Mouse (Mus musculus) CD8-positive naive resting alpha-beta T cell, adult 2 months (primary cell): Measurements from ENCODE around the gene Mpzl2.

ENCODE experiments used
- DNase-seq, 2 experiments: peaks; one replicate each; pipeline ENCODE4 v3.0.0; 2022; ENCODE audit warnings: low read depth in 2 of 2, low spot score in 2 of 2

The Mpzl2 gene

GRCm38 (mm10) chr9:45039499-45039898 lies at the start of gene Mpzl2:
Gene Mpzl2 (plus strand): TSS chr9:45039799.
- DNase-seq = no peak

- DNase-seq = no peak
Observed at GRCm38 (mm10) chr9:44991821-44992220, 47.8 kb upstream of the Mpzl2 start.

GRCm38 (mm10) chr9:44992271-44992670 lies 47.3 kb upstream of the Mpzl2 start:
- no peak for DNase-seq

DNA sequence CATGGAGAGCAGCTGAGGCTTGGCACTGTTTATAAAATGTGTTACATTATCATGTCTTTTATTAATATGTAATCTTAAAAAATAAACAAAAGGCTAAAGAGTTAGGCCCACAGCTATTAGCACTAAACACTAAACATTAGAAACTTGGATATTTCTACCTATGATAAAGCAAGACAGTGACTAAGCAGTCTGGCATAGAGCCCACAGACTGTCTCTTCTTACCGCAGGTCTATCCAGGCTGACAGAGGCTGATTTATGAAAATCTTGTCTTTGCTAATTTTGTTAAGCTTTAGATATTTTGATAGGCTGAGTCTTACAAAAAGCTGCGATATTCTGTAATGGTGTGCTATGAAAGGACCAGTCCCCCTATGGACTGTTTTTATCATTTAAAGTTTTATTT lies 46.3 kb upstream of the Mpzl2 start:
- no peak for DNase-seq

- DNase-seq = no peak
Observed at GRCm38 (mm10) chr9:44994962-44995361, 44.6 kb upstream of the Mpzl2 start.

- no peak for DNase-seq
Observed at GRCm38 (mm10) chr9:44996590-44996989, 43.0 kb upstream of the Mpzl2 start.

- peak; percentile 51 to 54 for DNase-seq
Observed at GRCm38 (mm10) chr9:44998138-44998537, 41.5 kb upstream of the Mpzl2 start.

DNA sequence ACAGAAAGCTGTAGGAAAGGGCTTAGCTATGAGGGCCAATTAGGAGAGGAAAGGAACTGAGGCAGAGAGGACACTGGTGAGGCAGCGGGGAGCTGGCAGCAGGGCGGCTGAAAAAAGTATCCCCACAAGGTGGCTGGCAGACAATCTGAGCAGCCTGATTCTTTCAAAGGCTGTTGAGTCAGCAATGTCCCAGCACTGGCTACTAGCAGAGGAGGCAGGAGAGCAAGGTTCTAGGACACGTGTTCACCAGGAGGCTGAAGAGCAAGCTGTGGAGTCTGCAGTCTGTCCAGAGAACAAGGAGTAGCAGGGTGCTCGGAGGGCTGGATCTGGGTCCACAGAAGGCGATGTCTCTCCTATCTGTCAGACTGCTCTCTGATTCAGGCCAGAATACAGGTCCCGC lies 40.4 kb upstream of the Mpzl2 start:
- peak in 1 of 2 experiments; percentile 48 for DNase-seq

DNA sequence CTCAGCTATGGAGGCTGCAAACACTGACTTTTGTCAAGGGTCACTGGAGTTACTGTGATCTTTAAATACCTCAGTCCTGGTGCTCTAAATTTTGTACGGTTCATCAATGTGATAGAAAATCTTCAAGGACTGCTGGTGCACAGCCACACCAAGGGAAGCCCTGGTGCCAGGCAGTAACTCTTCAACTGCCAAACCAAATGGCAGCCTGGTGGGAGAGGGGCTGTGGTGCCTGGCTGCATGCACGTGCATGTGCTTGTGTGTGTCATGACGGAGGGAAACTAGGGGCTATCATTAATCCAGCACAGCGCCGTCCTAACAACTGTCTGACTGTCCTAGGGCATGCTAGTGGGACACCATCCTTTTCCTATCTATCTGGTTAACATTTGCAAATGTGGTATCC lies 39.8 kb upstream of the Mpzl2 start:
- no peak for DNase-seq

GRCm38 (mm10) chr9:45000249-45000648 lies 39.4 kb upstream of the Mpzl2 start:
- DNase-seq = no peak

DNA sequence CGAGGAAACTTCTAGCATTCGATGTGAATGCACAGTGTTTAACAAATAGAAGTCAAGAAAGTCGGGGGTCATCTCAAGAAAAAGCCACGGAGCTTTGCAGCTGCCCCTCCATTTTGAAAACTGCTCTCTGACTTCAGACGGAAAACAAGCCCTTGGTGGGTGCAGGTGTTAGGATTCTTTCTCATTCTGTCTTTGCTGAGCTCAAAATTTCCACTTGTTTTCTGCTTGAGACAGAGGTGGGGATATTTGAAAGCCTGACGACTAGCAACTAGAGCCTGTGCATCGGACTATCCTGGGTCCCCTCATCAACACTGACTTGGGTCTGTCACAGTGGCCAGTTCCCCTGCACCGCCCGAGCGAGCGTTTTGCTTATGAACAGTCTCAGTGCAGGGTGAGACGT lies 32.2 kb upstream of the Mpzl2 start:
- no peak for DNase-seq

- no peak for DNase-seq
Observed at GRCm38 (mm10) chr9:45008342-45008741, 31.3 kb upstream of the Mpzl2 start.

DNA sequence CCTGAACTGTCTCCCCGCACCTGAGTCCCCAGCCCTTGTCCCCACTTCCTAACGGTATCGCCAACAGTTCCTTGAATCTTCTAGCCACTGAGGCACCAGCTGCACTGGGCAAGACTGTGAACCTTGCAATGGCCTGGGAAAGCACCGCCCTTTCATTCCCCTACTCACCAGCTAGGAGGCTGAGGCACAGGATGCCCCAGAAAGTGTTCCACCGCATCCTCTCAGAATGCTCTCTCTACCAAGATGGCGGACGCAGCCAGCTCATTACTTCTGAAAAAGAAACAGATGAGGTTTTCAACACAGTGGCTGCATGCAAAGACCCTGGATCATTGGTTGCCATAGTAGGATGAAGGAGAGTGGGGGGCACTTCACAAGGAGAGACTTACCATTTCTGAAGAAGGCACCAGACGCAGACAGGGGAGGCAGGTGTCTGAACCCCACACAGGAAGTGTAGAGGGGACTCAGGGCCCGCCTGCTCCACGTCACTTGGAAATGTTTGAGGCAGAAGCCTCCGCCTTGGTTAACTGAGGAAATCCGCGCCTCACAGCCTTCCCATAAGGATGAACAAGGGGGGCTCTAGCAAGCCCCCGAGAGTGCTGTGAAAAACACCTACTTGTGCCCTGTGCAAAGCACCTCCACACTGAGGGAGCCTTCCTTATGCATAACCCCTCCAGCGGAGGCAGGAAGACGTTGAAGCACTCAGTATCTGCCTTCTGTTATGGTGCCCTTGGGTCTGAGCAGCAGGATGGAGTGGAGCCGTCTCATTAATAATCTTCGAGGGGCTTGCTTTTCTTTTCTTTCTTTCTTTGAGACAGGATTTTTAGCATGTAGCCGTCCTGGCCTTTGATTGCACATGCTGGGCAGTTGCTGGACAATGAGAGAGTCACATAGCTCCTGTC lies 30.2 kb upstream of the Mpzl2 start, which contains the start of gene Cd3e:
TSS of gene Cd3e (minus strand) at position 448 of the 899 bp plus-strand sequence.
- DNase-seq = peak; percentile 61 to 70

- DNase-seq = peak; percentile 35 to 63
Observed at GRCm38 (mm10) chr9:45010461-45010860, 29.1 kb upstream of the Mpzl2 start.

GRCm38 (mm10) chr9:45011291-45011690 lies 28.3 kb upstream of the Mpzl2 start:
- DNase-seq = no peak

DNA sequence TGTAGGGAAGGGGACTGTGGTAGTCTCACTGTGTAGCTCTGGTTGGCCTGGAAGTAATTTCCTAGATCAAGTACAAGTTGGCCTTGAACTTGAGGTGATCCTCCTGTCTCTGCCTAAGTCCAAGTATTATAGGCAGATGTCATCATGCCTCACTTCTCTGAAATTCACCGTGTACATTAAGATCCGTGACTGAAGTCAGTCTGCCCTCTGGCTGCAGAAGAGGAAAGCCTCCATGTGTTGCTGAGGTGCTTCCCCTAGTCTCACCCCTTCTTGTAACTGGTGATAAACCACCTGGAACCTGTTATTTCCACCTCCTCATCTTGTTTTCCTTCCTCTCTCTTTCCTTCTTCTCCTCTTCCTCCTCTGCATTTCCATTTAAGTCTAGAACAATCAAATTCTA lies 24.7 kb upstream of the Mpzl2 start:
- DNase-seq = peak in 1 of 2 experiments; percentile 22

- peak; percentile 40 to 48 for DNase-seq
Observed at GRCm38 (mm10) chr9:45015841-45016240, 23.8 kb upstream of the Mpzl2 start.

DNA sequence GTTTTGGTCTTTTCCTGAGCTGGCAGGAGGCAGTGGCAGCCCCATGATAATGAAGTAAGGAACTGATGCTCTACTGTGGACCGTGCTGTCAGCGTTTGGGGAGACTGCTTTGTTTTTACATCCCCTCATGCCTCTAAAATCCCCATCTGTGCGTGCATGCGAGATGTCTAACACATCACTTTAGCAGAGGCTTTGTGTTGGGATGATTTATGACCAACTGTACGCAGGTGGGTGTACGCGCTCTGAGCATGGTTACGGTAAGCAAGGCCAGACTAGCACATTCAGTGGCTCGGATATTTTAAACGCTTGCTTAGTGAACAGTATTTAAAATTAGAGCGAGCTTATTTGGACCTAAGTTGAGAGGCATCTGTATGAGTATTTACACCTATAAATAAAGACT lies 21.6 kb upstream of the Mpzl2 start:
- no peak for DNase-seq

DNA sequence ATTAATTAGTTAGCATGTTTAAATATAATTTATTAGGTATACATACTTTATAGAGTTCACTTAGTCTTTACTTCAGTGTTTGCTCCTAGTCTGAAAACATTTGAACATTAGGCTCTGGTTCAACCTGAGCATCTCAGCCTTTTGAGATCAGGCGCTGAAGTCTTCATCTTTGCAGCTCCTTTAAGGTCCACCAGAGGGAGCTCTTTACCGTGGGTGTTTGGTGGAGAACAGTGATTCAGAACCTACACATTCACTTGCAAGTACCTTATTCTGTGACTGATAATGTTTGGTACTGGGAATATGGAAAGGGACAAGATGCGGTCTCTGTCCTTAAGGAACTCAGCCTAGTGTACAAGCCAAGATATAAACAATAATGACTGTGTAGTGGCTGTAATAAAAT lies 16.8 kb upstream of the Mpzl2 start:
- DNase-seq = peak; percentile 68 to 76

DNA sequence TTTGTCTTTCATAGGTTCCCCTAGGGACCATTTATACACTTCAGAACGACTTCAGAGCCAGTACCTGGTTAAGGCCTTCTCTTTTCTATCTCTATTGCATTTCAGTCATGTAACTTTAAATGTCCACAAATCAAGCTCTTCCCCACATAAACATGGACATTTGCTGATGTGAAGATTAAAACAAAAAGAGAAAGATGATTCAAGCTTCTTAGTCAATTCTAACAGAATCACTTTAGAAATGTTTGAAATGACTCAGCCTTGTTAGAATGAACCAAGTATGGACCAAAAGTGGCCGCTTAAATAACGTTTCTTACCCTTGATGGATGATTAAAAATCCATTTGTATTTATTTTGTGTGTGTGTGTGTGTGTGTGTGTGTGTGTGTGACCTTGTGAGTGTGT lies 16.0 kb upstream of the Mpzl2 start:
- no peak for DNase-seq

- DNase-seq = no peak
Observed at GRCm38 (mm10) chr9:45024187-45024586, 15.4 kb upstream of the Mpzl2 start.

DNA sequence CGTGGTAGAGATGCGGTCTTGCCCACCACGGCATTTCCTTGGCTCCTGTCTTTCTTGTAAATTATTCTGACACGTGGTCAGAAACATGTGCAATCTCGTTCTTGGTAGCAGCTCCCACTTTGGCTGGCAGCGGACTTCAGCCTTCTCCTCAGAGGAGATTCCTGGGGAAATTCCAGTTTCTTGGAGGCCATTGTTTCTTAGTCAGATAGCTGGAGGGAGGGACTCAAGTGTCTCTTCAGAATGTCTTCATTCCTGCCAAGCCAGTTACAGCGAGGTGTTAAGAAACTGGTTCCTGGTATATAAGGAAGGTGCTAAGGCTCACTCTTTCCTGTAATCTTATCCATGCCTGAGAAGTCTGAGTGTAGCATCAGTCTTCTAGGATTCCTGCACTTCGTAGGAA lies 12.2 kb upstream of the Mpzl2 start:
- DNase-seq = no peak

DNA sequence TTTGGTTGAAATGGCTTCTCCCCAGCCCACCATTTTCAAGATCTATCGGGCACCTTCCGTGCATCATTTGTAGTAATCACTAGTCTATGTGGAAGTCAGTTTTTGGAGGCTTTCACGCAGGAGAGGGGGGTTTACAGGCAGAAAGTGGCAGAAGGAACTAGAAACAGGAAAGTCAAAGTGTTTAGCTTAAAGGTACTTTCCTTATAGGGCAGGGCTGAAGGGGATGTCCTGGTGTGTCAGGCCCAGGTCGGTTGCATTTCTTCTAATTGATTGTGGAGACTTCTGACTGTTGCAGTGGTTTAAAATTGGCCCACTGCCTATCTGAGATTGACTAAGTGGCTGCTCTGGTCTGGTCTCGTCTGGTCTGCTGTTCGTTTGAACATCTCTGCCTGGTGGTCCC lies 9.3 kb upstream of the Mpzl2 start:
- no peak for DNase-seq
